Comparison of ENCODE assay signal across 24 mouse cellular contexts in genomic region chr11:65490426-65490825, GRCm38 (mm10).
"Had no signal": no experiment of that assay in that cellular context is flagged by ENCODE, and none has a peak within 500 bp of the region (broad histone marks: within the 10 kb centered on the region; RNA-seq: fewer than 3 reads in every experiment).

No protein-coding gene starts in this region.

- H3K9ac ChIP-seq: heart, embryonic 13.5 days; heart, embryonic 15.5 days; hindbrain, embryonic 12.5 days; hindbrain, embryonic 14.5 days; intestine, embryonic 15.5 days; limb, embryonic 12.5 days had no signal

- DNase-seq: gastrocnemius, adult 2 months; gastrocnemius, postnatal 10 days; gastrocnemius, postnatal 25 days; heart, adult 2 months; heart, postnatal 4 days; kidney, adult 18-20 months; kidney, adult 8-10 months; kidney, postnatal 25 days had no signal

- H3K27ac ChIP-seq: gastrocnemius, adult 2 months; heart, adult 2 months; heart, embryonic 13.5 days; heart, embryonic 15.5 days; hindbrain, embryonic 10.5 days; hindbrain, embryonic 12.5 days; hindbrain, embryonic 14.5 days; intestine, embryonic 15.5 days; kidney, postnatal 0 days; layer of hippocampus, adult 2 months; left cerebral cortex, adult 2 months; limb, embryonic 10.5 days; limb, embryonic 12.5 days had no signal

- H3K9me3 ChIP-seq: heart, embryonic 15.5 days; hindbrain, embryonic 10.5 days; hindbrain, embryonic 12.5 days; intestine, embryonic 15.5 days; limb, embryonic 10.5 days; limb, embryonic 12.5 days had no signal

- H3K4me2 ChIP-seq: heart, embryonic 11.5 days; heart, embryonic 13.5 days; heart, embryonic 15.5 days; hindbrain, embryonic 12.5 days; hindbrain, embryonic 14.5 days; intestine, embryonic 15.5 days; limb, embryonic 12.5 days had no signal

- H3K4me3 ChIP-seq: gastrocnemius, adult 2 months; heart, adult 2 months; heart, embryonic 13.5 days; heart, embryonic 15.5 days; hindbrain, embryonic 10.5 days; hindbrain, embryonic 12.5 days; intestine, embryonic 15.5 days; layer of hippocampus, adult 2 months; left cerebral cortex, adult 2 months; limb, embryonic 10.5 days; limb, embryonic 12.5 days had no signal

- ATAC-seq: forebrain, embryonic 16.5 days; hindbrain, embryonic 16.5 days; inflammation-experienced regulatory T-cells, adult 6 months; intestine, embryonic 15.5 days; intestine, postnatal 0 days had no signal

- H3K36me3 ChIP-seq: heart, embryonic 13.5 days; heart, embryonic 15.5 days; hindbrain, embryonic 10.5 days; hindbrain, embryonic 12.5 days; intestine, embryonic 15.5 days; limb, embryonic 10.5 days; limb, embryonic 12.5 days had no signal

- H3K27me3 ChIP-seq: heart, embryonic 13.5 days; hindbrain, embryonic 12.5 days; intestine, embryonic 15.5 days; limb, embryonic 12.5 days had no signal
